Mouse (Mus musculus) liver, adult 2 months (tissue): Measurements from ENCODE around the gene Fam129a.

Source experiments
- CTCF ChIP-seq: fragments of 200-500 bp; IDR thresholded peaks from 2 replicates; pipeline ENCODE4 v1.5.1; 2011; ENCODE audit warnings: low read depth, low read length, control low read depth
- POLR2A ChIP-seq: fragments of 200-500 bp; IDR thresholded peaks from 2 replicates; pipeline ENCODE4 v1.6.1; 2011; ENCODE audit warnings: low read length, control low read depth; ENCODE audit not compliant: insufficient read depth; ENCODE audit errors: extremely low read depth

DNA sequence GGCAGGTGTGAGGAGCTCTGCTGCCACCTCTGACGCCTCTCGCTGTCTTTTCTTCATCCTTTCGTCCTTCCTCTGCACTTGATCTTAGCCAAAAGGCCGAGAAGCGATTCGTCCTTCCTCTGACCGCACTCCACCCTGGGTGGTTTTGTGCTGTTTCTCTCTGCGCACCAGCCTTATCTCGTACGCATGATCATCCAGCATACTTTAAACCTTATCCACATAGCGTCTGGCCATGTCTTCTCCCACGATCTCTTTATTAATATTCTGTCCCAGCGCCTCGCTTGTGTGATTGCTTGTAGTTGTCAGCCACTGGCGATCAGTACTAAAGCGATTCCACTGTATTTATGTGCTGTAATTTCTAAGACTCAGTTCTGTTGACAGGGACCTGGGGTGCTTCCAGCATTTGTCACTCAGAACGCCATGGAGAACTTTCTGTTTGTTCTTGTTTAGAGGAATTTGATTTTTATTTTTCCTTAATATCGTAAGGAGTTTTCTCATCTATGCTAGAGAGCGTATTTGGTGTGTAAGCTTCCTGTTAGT lies 87.4 kb downstream of the Fam129a start:
- TF ChIP-seq CTCF (no peak), POLR2A (no peak)
